Mouse (Mus musculus) right cerebral cortex, postnatal 36 days (tissue): ENCODE measurements at regions not wholly inside any gene's neighbourhood (a gene's known extent, or its start where the extent isn't known, plus 50 kb on each side); places are given as distances from the start of the nearest gene placed in this dataset.
A peak's percentile ranks its signal among the peaks of the same experiment; 100 is the strongest.

Experiments used
- DNase-seq, 2 experiments: peaks; one replicate each; pipeline ENCODE4 v3.0.0; 2022; ENCODE audit warnings: low spot score in 2 of 2, mixed read lengths in 1 of 2

DNA sequence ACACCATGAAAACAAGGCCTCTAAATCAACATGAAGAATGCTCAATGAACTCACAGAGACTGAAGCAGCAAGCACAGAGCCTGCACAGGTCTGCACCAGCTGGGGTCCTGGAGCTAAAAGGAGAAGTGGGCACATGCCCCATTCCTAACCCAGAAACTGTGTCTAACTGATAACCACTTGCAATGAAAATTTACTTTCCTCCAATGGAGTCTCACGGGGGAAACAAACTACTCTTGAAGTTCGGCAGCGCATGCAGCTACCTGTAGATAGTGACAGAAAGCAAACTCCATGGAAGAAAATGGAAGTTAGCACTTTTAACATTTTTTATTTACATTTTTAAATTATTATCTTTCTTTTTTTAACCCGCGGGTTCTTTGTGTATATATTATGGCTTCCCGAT is 76.8 kb upstream of the Akap6 start:
- no peak for DNase-seq

DNA sequence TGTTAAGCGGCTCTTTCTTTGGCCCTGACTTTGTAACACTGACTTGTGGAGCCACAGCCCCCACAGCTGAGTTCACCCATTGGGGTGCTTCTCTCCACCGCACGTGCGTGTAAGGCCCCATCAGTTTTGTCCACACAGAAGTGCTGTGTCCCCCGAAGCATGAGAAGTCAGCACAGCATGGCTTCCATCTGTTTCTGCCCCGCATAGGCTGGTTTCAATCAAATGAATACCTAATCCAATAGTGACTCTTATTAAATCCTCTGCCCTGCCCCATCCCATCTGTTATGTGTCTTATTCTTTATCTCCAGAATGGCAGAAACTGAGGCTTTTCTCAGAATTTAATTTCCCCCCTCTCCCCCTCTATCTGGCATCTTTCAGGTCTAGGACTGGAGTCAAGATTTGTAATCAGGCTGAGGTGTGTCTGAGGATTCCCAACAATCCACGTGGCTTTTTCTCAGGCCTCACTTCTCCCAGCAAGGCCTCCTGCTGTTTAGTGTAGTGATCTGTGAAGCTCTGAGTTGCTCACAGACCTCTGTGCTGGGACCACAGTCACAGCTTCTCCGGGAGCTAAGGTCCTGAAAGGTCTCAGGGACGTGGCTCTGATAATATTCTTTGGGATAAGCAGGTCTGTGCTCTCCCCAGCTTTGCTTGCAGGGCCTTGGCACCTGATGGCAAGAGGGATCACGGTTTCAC is 75.6 kb upstream of the Akap6 start:
- DNase-seq = no peak

DNA sequence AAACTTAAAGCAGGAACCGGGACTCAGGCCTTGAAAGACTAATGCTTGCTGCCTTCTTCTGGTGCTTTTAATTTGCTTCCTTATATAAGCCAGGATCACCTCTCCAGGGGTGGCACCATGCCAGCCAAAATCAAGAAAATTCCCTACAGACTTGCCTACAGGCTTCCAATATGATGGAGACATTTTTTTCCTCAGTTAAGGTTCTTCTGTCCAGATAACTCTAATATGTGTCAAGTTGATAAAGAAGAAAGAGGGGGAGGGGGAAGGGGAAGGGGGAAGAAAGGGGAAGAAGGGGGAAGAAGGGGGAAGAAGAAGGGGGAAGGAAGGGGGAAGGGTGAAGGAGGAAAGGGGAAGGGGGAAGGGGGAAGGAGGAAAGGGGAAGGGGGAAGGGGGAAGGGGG is 74.3 kb upstream of the Akap6 start:
- no peak for DNase-seq

DNA sequence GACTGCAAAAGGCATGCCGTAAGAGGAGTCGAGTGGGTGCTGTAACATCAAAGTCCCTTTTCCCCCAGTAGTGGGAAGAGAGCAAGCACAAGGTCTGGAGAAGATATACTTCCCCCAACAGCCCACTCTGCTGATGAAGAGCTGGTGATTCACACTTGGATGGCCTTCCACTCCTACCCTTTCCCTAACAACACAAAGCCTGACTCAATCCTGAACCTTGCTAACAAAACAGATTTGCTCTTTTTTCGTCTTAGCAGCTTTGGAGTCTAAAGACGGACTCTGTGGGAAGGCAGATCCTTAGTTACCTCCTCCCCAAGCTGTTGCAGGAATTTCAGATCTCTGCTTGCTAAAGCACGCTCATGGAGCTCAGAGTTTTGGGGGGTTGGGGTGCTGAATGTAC is 70.4 kb upstream of the Akap6 start:
- DNase-seq = peak; percentile 32 to 67

DNA sequence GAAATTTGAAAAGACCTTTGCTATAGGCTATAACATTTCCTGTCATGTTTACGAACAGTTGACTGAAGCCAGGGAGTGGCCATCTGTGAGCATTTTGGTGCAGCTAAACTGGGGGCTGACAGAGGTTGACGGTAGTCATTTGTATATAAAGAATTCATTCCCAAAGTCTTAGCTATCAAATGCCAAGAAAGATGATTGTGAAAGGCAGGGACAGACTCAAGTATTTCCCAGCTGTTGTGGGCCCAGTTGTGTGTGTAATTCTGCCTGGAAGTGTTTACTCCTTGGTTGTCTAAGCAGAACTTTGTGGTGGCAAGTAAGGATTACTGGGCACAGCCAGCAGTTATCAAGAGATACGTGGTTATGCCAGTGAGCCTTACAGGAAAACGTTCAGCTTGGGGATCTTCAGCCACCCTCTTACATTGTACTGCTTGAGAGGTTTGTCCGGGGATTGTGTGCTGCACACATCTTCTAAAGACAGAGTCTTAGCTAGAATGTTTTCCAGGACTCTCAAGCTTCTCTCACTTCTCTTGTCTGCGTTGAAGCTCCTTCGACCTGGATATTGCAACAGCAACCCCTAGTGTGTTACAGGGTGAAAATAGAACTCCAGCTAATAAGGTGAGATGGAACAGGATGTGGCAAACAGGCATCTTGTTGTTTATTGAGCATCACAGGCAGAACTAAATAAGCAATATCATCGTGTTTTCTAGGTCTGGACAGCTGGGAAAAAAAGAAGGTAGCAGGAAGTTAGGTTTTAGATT is 63.9 kb upstream of the Akap6 start:
- no peak for DNase-seq

DNA sequence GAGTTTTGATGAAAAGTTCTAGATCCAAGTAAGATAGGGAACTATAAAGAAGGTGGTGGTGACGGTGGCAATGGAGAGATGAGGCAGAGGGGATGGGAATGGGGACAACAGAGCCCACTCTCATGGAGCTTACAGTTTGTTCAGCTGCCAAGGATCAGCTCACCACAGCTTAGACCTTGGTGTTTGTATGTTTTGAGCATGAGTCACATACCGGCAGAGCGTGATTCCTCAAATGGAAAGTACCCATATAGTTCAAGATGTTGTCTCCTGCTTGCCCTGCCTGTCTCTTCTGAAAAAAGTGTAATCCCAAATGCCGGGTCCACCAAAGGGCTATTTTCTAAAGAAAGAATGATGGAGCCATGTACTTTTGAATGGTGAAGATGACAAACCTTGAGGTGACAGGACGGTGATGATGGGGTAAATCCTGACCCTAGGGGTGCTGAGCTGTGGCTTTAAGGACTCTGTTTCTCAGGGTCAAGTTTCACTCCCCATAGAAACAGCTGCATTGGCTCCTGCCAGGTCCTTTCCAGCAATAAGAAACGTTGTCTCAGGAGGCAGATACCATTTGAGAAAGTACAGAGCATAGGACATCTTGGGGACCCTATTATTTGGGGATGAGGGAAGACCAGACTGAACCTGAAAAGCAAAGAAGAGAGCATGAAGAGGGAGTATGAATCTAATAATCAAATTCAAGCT is 62.8 kb upstream of the Akap6 start:
- no peak for DNase-seq

DNA sequence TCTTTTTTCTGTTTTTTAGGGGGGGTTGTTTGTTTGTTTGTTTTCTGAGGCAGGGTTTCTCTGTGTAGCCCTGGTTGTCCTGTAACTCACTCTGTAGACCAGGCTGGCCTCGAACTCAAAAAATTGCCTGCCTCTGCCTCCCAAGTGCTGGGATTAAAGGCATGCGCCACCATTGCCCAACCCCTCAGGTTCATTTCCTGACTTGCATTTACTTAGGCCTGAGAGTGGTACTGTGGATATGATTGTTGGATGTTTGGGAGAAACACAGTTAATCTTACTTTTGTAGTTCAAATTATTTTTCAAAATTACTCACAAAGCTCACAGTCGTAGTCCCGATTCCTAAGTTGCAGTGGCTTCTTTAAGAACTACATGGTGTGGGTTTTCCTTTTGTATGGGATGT is 62.3 kb upstream of the Akap6 start:
- DNase-seq = no peak

DNA sequence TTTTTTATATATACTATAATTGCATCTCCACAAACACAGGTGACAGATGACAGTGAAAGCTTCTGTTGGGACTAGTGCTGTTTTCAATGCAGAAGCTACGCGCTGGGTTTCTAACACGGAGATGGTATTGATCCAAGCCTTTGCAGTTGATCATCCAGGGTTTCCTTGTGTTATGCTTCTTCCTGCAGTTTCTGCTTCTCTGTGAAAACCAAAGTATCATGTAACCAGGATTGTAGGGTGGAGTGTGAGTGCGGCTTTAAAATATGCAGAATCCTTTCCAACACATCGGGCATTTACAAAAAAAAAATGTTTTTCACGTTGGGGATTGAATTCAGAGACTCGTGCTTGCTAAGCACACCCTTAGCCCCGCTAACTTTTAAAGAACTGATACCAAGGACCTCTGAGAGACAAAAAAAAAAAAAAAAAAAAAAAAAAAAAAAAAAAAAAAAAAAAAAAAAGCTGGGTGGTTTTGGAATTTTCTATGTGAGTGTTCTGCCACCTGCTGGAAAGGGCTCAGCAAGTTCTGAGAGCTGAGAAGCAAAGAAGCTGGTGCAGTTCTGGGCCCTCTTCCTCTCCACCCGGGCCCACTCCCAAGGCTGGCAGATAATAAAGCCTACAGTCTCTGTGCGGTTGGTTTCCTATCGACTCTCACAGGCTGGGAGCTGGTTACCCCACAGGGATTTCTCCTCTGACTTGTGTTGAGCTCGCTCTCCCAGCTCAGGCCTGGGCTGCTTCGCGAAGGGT is 61.5 kb upstream of the Akap6 start:
- no peak for DNase-seq

DNA sequence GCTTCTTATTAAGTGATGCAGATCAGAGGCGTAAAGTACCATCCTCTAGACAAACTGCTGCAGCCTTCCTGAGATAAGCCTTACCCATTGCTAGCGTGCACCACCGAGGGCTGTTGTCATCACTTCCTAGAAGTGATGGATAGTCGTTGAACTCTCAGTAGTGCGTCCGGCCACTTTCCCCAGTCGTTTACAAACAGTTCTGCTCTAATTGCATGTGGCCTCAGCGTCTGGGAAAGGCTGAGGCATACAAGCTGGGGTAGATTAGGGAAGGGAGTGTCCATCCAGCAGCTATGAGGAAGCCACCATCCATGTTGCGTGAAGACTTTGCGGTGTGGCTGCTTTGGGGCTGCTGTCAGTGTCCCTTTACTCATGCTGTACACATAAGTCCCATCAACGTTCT is 60.7 kb upstream of the Akap6 start:
- no peak for DNase-seq

DNA sequence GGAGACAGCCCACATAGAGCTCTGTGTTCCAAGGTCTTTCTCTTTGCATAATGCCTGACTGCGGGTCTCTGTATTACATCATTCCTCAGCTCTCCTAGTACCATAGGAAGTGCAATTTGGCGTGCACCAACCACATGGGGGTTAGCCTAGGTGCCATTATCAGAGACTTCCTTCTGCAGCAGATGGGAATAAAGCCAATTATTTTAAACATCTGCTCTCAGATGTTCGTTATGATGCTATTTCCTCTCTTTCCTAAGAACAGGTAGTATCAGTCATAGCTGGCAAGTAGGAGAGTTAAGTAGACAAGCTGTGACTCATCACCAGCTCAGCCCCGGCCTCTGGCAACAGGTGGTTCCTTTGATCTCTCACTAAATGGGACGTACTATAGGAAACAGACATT is 55.1 kb upstream of the Akap6 start:
- DNase-seq = no peak
